Mouse (Mus musculus): ENCODE results near the gene Hoxa11.

- TF ChIP-seq GATA1 (IDR thresholded peaks at IDR 0.05; ENCODE audit: low read length) (no peak), TAL1 (IDR thresholded peaks at IDR 0.05; ENCODE audit: low read length) (no peak)
Measured at GRCm38 (mm10) chr6:52196811-52197210, 48.8 kb downstream of the Hoxa11 start.
